Mouse (Mus musculus): ENCODE results near the gene Hba-a2.

- TF ChIP-seq CTCF (IDR thresholded peaks at IDR 0.05; ENCODE audit: insufficient read depth, low read length) (no peak), POLR2A (IDR thresholded peaks at IDR 0.05; ENCODE audit: borderline replicate concordance, extremely low read depth, low read depth, low read length) (no peak)
Observed at GRCm38 (mm10) chr11:32280646-32281045, 15.6 kb upstream of the Hba-a2 start.
